Mouse (Mus musculus) Patski (cell line): Measurements from ENCODE around the gene Sept1. TPM values are rescaled to one million over a fixed set of nuclear protein-coding genes. Genes with fewer than 3 reads are reported as not detected.
"Not testable (repeated sequence)": the region's sequence is repeated elsewhere in the genome, so short reads cannot be mapped to it uniquely, and the experiment has no call there.

Source experiments
- ATAC-seq: fragments of 100-300 bp; one replicate; pipeline ENCODE4 v1.8.0; 2021
- CTCF ChIA-PET: fragments of 350-600 bp; sonication (Branson Sonifier 250); formaldehyde crosslinking; loops from one replicate; lab custom pipeline; 2022; ENCODE audit warnings: inconsistent platforms; lab: Charles Lee
- POLR2A ChIA-PET: fragments of 350-600 bp; sonication (Branson Sonifier 250); formaldehyde crosslinking; loops from one replicate; lab custom pipeline; 2022; ENCODE audit warnings: antibody characterized with exemption, inconsistent platforms; lab: Charles Lee
- DNase-seq: peaks from one replicate; pipeline ENCODE4 v3.0.0-alpha.2; 2011; ENCODE audit warnings: low read depth, low spot score
- H3K27me3 ChIP-seq: fragments of 371-371 bp; one replicate; pipeline ENCODE4 v1.5.1; 2021
- CTCF ChIP-seq: fragments of 100-300 bp; IDR thresholded peaks from one replicate; pipeline ENCODE4 v1.5.1; 2021
- in situ Hi-C: fragments of 300-500 bp; cut with MboI; formaldehyde crosslinking; loops from 3 replicates; pipeline ENCODE4 v1.11.1; 2018; ENCODE audit warnings: low pct_unique_long_range_greater_than_20kb, mixed read lengths
- polyA plus RNA-seq: library from polyadenylated mRNA; unstranded; gene quantifications from one replicate; pipeline ENCODE4 v1.2.3, GENCODE M21; 2021

Gene Sept1
- polyA plus RNA-seq, 1 experiment from 2014 or later: 2.1 TPM

- no peaks in the 10 kb centered on the region for H3K27me3 ChIP-seq
- ATAC-seq (no peak), DNase-seq (no peak)
- TF ChIP-seq CTCF: no peak
- in situ Hi-C loops: no loop called here
- ChIA-PET POLR2A (interaction anchor here (1.0 kb wide), 1 partner anchor 15 kb away, joined by 4 read pairs; no protein-coding TSS in a partner anchor), CTCF (no interaction called here)
These were observed 22.1 kb upstream of the Sept1 start for GRCm38 (mm10) chr7:127255008-127255407.

DNA sequence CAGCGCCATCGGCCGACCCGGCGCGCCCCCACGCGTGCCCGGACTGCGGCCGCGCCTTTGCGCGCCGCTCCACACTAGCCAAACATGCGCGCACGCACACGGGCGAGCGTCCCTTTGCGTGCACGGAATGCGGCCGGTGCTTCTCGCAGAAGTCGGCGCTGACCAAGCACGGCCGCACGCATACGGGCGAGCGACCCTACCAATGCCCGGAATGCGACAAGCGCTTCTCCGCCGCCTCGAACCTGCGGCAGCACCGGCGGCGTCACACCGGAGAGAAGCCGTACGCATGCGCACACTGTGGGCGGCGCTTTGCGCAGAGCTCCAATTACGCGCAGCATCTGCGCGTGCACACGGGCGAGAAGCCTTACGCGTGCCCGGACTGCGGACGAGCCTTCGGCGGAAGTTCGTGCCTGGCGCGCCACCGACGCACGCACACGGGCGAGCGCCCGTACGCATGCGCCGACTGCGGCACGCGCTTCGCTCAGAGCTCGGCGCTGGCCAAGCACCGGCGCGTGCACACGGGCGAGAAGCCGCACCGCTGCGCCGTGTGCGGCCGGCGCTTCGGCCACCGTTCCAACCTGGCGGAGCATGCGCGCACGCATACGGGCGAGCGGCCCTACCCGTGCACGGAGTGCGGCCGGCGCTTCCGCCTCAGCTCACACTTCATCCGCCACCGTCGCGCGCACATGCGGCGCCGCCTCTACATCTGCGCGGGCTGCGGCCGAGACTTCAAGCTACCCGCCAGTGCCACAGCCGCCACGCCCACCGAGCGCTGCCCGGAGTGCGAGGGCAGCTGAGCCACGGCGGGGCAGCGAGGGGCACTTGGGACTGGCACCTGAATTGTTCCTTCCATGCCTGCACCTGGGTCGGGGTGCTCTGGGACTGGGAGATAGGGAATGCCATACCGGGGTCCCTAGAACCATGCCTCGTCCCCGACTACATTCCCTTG lies 21.2 kb upstream of the Sept1 start:
- no peaks in the 10 kb centered on the region for H3K27me3 ChIP-seq
- DNase-seq (peak; percentile 71), ATAC-seq (peak; percentile 84)
- in situ Hi-C loops: no loop called here
- ChIA-PET CTCF (no interaction called here), POLR2A (interaction anchor here (0.7 to 1.0 kb wide), 3 partner anchors 9 to 381 kb away, joined by 3 to 4 read pairs (median 3); no protein-coding TSS in a partner anchor)
- TF ChIP-seq CTCF: no peak

DNA sequence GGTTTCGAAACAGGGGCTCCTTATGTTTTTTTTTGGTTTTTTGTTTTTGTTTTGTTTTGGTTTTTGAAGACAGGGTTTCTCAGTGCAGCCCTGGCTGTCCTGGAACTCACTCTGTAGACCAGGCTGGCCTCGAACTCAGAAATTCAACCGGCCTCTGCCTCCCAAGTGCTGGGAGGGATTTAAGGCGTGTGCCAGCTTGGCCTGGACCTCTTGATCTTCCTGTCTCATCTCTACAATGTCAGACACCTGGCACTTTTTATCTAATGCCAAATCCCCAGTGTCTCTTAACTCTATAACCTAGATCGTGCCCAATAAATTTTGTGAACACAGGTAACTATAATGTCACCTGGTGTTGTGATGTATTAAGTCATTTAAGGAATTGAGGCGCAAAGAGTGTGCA lies 20.4 kb upstream of the Sept1 start:
- ChIA-PET POLR2A (interaction anchor here (0.7 to 1.0 kb wide), 2 partner anchors 8 to 380 kb away, joined by 3 read pairs; no protein-coding TSS in a partner anchor), CTCF (no interaction called here)
- H3K27me3 ChIP-seq: no peaks in the 10 kb centered on the region
- no peak for TF ChIP-seq CTCF
- DNase-seq (no peak), ATAC-seq (no peak)
- in situ Hi-C loops: no loop called here

- in situ Hi-C loops: no loop called here
- no peak for TF ChIP-seq CTCF
- no peak for DNase-seq
- ChIA-PET POLR2A (no interaction called here), CTCF (interaction anchor here (1.2 kb wide), 1 partner anchor 14 kb away, joined by 4 read pairs; no protein-coding TSS in a partner anchor)
- no peak for ATAC-seq
- H3K27me3 ChIP-seq: no peaks in the 10 kb centered on the region
These were observed 19.5 kb upstream of the Sept1 start for GRCm38 (mm10) chr7:127252414-127252813.

- ATAC-seq, in situ Hi-C loops, POLR2A ChIA-PET, H3K27me3 ChIP-seq, DNase-seq: not testable (repeated sequence)
- CTCF ChIA-PET: interaction anchor here (0.9 kb wide), 1 partner anchor 15 kb away, joined by 3 read pairs; no protein-coding TSS in a partner anchor
These were observed 17.6 kb upstream of the Sept1 start for GRCm38 (mm10) chr7:127250511-127250910.

GRCm38 (mm10) chr7:127244658-127245510 lies 12.0 kb upstream of the Sept1 start:
- in situ Hi-C loops: no loop called here
- no peak for DNase-seq
- POLR2A ChIA-PET: interaction anchor here (0.7 to 1.0 kb wide), 2 partner anchors 9 kb away, joined by 3 to 5 read pairs; no protein-coding TSS in a partner anchor
- ATAC-seq: peak; percentile 42
- H3K27me3 ChIP-seq: no peaks in the 10 kb centered on the region
- CTCF ChIA-PET: no interaction called here
- TF ChIP-seq CTCF: no peak

- ATAC-seq (peak; percentile 89), DNase-seq (peak; percentile 68)
- ChIA-PET POLR2A (interaction anchor here (1.0 kb wide), 1 partner anchor 9 kb away, joined by 5 read pairs; no protein-coding TSS in a partner anchor), CTCF (no interaction called here)
- no peaks in the 10 kb centered on the region for H3K27me3 ChIP-seq
- no peak for TF ChIP-seq CTCF
- in situ Hi-C loops: no loop called here
These were observed 11.1 kb upstream of the Sept1 start, which contains the start of gene Zfp771 for GRCm38 (mm10) chr7:127243870-127244657. TSS of gene Zfp771 (plus strand) at chr7:127244274.

- POLR2A ChIA-PET: no interaction called here
- no peaks in the 10 kb centered on the region for H3K27me3 ChIP-seq
- CTCF ChIA-PET: no interaction called here
- in situ Hi-C loops: no loop called here
- no peak for TF ChIP-seq CTCF
- DNase-seq (no peak), ATAC-seq (no peak)
These were observed 10.5 kb upstream of the Sept1 start for GRCm38 (mm10) chr7:127243361-127243867.

GRCm38 (mm10) chr7:127234777-127235176 lies 1.8 kb upstream of the Sept1 start:
- POLR2A ChIA-PET: interaction anchor here (0.6 to 1.6 kb wide), 2 partner anchors 9 to 30 kb away, joined by 4 to 5 read pairs; partner anchors contain the start of gene Zfp771
- DNase-seq: no peak
- H3K27me3 ChIP-seq: no peaks in the 10 kb centered on the region
- no peak for ATAC-seq
- in situ Hi-C loops: no loop called here
- CTCF ChIA-PET: no interaction called here
- TF ChIP-seq CTCF: no peak
